Mouse (Mus musculus): ENCODE measurements at regions not wholly inside any gene's neighbourhood (a gene's known extent, or its start where the extent isn't known, plus 50 kb on each side); places are given as distances from the start of the nearest gene placed in this dataset.

- TF ChIP-seq CTCF (IDR thresholded peaks at IDR 0.05; ENCODE audit: low read depth, low read length) (no peak), POLR2A (IDR thresholded peaks at IDR 0.05; ENCODE audit: insufficient read depth, low read length) (no peak)
Measured at GRCm38 (mm10) chr3:148220024-148220590, 770.2 kb downstream of the Adgrl2 start.

Data from ES-Bruce4 (cell line).